Mouse (Mus musculus) liver, embryonic 12.5 days (tissue): Measurements from ENCODE around the gene Gm14393. TPM values are rescaled to one million over a fixed set of nuclear protein-coding genes. Genes with fewer than 3 reads are reported as not detected.
"Not testable (repeated sequence)": the region's sequence is repeated elsewhere in the genome, so short reads cannot be mapped to it uniquely, and the experiment has no call there.

Source experiments
- ATAC-seq: fragments of 200-750 bp; cut with Nextera tagmentation; 2 replicates; pipeline ENCODE4 v1.8.0; 2017; ENCODE audit warnings: moderate number of reproducible peaks, mild to moderate bottlenecking, moderate library complexity
- H3K27ac ChIP-seq: fragments of 300-500 bp; sonication (generic); 2 replicates; pipeline ENCODE4 v1.5.1; 2016; ENCODE audit warnings: mild to moderate bottlenecking
- H3K27me3 ChIP-seq: fragments of 300-500 bp; sonication (generic); replicated peaks from 2 replicates; pipeline ENCODE4 v1.6.1; 2016; ENCODE audit warnings: mild to moderate bottlenecking, moderate library complexity
- H3K36me3 ChIP-seq: fragments of 300-500 bp; sonication (generic); 2 replicates; pipeline ENCODE4 v1.6.1; 2016; ENCODE audit warnings: mild to moderate bottlenecking, moderate library complexity
- H3K4me1 ChIP-seq: fragments of 300-500 bp; sonication (generic); 2 replicates; pipeline ENCODE4 v1.6.1; 2016
- H3K4me2 ChIP-seq: fragments of 300-500 bp; sonication (generic); 2 replicates; pipeline ENCODE4 v1.6.1; 2016; ENCODE audit warnings: mild to moderate bottlenecking, moderate library complexity
- H3K4me3 ChIP-seq: fragments of 300-500 bp; sonication (generic); 2 replicates; pipeline ENCODE4 v1.5.1; 2016; ENCODE audit warnings: mild to moderate bottlenecking, moderate library complexity
- H3K9ac ChIP-seq: fragments of 300-500 bp; sonication (generic); 2 replicates; pipeline ENCODE4 v1.6.1; 2016; ENCODE audit warnings: mild to moderate bottlenecking, moderate library complexity
- H3K9me3 ChIP-seq: fragments of 300-500 bp; sonication (generic); replicated peaks from 2 replicates; pipeline ENCODE4 v1.6.1; 2016; ENCODE audit warnings: mild to moderate bottlenecking, moderate library complexity
- WGBS: fragments of 180-500 bp; shearing (Covaris S2); methylation state at CpG from one replicate; pipeline ENCODE4 v1.1.7; 2016; ENCODE audit not compliant: insufficient replicate concordance; 5-methylcytosine and 5-hydroxymethylcytosine counted together
- polyA plus RNA-seq: library from polyadenylated mRNA; unstranded; fragments of >200 nt; fragmentation: Nextera tagmentation; extraction: Ambion mirVana; gene quantifications from 2 replicates; pipeline ENCODE4 v1.2.1, GENCODE M21; 2016

Gene Gm14393
- 0.44 TPM in 1 of 2 replicates, not detected in the other for polyA plus RNA-seq

DNA sequence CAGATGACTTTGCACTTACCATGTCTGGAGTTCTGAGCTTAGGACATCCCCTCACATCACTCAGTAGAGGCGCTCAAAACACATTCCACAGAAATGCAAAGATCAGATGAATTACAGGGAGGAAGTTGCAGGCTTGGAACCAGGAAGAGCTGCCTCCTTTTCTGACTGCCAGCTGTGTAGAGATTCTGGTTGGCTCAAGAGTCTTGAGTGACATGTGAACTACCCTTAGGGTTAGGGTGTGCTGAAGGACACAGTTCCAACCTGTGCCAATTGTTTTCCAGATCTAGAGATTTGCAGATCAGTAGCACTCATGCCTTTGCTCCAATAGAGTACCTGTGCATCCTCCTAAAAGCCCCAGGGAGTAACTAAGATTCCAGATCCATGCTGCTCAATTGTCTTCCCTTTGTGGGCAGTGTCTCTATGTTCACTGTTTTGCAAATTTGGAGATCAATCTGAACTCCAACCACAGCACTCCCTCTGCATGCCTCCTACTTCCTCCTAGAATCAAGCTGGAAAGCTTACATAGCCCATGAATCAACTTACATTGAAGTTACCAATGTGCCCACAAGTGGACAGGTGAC is at the start of gene Gm14393:
Gene Gm14393 (minus strand): TSS at position 101 of the 581 bp plus-strand sequence.
- not testable (repeated sequence) for H3K4me1 ChIP-seq, H3K36me3 ChIP-seq, H3K4me2 ChIP-seq, H3K27me3 ChIP-seq, ATAC-seq, H3K9ac ChIP-seq, H3K9me3 ChIP-seq, H3K4me3 ChIP-seq, H3K27ac ChIP-seq
- WGBS = 53% methylated on average over 1 of the region's 1 CpGs

- not testable (repeated sequence) for H3K4me3 ChIP-seq, H3K4me2 ChIP-seq, H3K9me3 ChIP-seq, H3K4me1 ChIP-seq, ATAC-seq, H3K27me3 ChIP-seq, H3K36me3 ChIP-seq, H3K27ac ChIP-seq, H3K9ac ChIP-seq
- 86% methylated on average over 27 of the region's 27 CpGs for WGBS
Observed at GRCm38 (mm10) chr2:175044268-175044667, 23.3 kb downstream of the Gm14393 start.

Other genes starting within 250 kb of the Gm14393 start
- not detected in 2 replicates for gene Gm14444, start 57.5 kb downstream of the Gm14393 start, polyA plus RNA-seq
- gene Gm14399, start 74.2 kb upstream of the Gm14393 start, polyA plus RNA-seq = 2.0 and 3.4 TPM in 2 replicates
- gene Gm14443, start 108.1 kb upstream of the Gm14393 start, polyA plus RNA-seq = 0.12 and 0.20 TPM in 2 replicates
- 1.7 and 2.0 TPM in 2 replicates for gene Gm14391, start 139.1 kb upstream of the Gm14393 start, polyA plus RNA-seq
- gene Gm14440, start 207.3 kb upstream of the Gm14393 start, polyA plus RNA-seq = not detected in 2 replicates